Mouse (Mus musculus) ES-E14 (cell line): ENCODE data around the gene Smarcc2.

Source experiments
- CHD2 ChIP-seq: IDR thresholded peaks from 2 replicates; pipeline ENCODE4 v1.6.1; 2014; ENCODE audit warnings: mild to moderate bottlenecking, low read depth, low read length, inconsistent platforms
- MAFK ChIP-seq: IDR thresholded peaks from 2 replicates; pipeline ENCODE4 v1.6.1; 2014; ENCODE audit warnings: mild to moderate bottlenecking, low read depth, low read length, inconsistent platforms; ENCODE audit not compliant: insufficient read depth
- ZC3H11A ChIP-seq: IDR thresholded peaks from 2 replicates; pipeline ENCODE4 v1.6.1; 2012; ENCODE audit warnings: low read depth, mild to moderate bottlenecking, inconsistent platforms, low read length, borderline replicate concordance
- ZNF384 ChIP-seq: IDR thresholded peaks from 2 replicates; pipeline ENCODE4 v1.6.1; 2012; ENCODE audit warnings: low read depth, low read length, inconsistent platforms

- TF ChIP-seq ZNF384 = peak; percentile 91
- no peak for TF ChIP-seq ZC3H11A
- TF ChIP-seq CHD2 = no peak
- TF ChIP-seq MAFK = no peak
Observed at GRCm38 (mm10) chr10:128538340-128538870, 79.4 kb downstream of the Smarcc2 start.
